Mouse (Mus musculus) G1E (cell line): Measurements from ENCODE around the gene Olfr1411.

Experiments
- CTCF ChIP-seq: IDR thresholded peaks from 2 replicates; pipeline ENCODE4 v1.5.1; 2012; ENCODE audit warnings: low read depth, low read length, inconsistent platforms, mixed read lengths
- GATA1 ChIP-seq: IDR thresholded peaks from 2 replicates; pipeline ENCODE4 v1.6.1; 2012; ENCODE audit warnings: borderline replicate concordance, low read length, inconsistent platforms, mixed read lengths
- TAL1 ChIP-seq: conservative IDR thresholded peaks from 2 replicates; pipeline ENCODE4 v1.6.1; 2012; ENCODE audit warnings: low read depth, low read length, inconsistent platforms, mixed read lengths

DNA sequence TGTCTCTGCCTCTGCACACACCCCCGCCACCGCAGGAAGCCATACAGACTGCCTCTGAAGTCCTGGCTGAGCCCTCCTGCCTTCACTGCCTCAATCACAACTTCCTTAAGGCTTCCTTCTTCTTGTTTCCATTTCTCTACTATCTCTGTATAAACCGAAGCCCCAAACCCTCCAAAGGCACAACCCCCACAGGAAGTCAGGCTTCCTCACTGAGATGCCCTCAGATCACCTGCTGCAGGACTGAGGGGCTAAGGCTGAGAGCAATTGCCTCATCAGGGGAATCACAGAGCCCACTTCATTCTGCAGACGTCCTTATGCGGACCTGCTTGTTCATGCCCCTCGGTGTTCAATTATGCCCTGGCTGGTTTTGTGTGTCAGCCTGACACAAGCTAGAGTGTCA is 46.2 kb downstream of the Olfr1411 start:
- TF ChIP-seq CTCF, result no peak
- no peak for TF ChIP-seq TAL1
- TF ChIP-seq GATA1, result no peak
